Mouse (Mus musculus) small intestine, adult 2 months (tissue): ENCODE results near the gene Esrrg.

ENCODE experiments used
- CTCF ChIP-seq: fragments of 200-500 bp; IDR thresholded peaks from 2 replicates; pipeline ENCODE4 v1.5.1; 2012; ENCODE audit warnings: low read depth, mild to moderate bottlenecking, control low read depth, inconsistent platforms, low read length, moderate library complexity, mixed read lengths; ENCODE audit not compliant: insufficient replicate concordance, insufficient read length; ENCODE audit errors: extremely low read depth
- POLR2A ChIP-seq: fragments of 200-500 bp; IDR thresholded peaks from 2 replicates; pipeline ENCODE4 v1.6.1; 2012; ENCODE audit warnings: low read depth, mild to moderate bottlenecking, control low read depth, inconsistent platforms, low read length, moderate library complexity

- TF ChIP-seq POLR2A: no peak
- TF ChIP-seq CTCF: no peak
These were observed 547.9 kb downstream of the Esrrg start for GRCm38 (mm10) chr1:188156520-188156919.
